Mouse (Mus musculus): Measurements from ENCODE around the gene Gm20403. TPM values are rescaled to one million over a fixed set of nuclear protein-coding genes. Genes with fewer than 3 reads are reported as not detected.
A peak's percentile ranks its signal among the peaks of the same experiment; 100 is the strongest.

Gene Gm20403
- polyA plus RNA-seq (2015; fragmentation: Nextera tagmentation; extraction: Ambion mirVana) = not detected in 2 replicates

DNA sequence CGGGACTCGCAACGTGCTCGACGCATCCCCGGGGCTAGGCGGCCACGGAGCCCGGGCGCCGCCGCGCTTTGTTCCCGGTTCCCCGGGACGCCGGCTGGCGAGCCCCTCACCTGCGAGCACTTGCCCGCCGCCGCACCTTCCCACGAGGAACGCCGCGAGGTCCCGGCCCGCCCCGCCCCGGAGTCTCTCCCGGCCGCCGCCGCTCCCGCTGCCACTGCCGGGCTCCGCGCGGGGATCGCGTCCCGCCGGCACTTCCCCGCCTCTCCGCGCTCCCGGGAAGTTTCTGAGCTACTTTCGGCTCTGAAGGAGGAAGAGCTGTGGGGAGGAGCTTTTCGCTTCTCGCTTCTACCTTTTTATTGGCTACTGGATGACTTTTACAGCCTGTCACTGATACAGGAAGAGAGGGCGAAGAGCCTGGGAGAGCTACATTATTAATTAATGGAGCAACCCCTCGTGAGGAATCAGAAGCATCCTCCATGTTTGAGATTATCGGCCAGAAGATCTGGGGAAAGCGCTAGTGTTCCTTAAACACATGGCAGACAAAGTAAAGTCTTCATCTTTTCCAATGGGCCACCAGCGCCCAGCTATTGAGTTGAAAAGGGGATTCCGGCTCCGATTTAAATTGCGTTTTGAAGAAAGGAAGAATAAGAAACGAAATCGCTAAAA, at the start of gene Gm20403:
TSS of gene Gm20403 (minus strand) at position 478 of the 666 bp plus-strand sequence.
- peak; percentile 80 for ATAC-seq (ENCODE audit: low read depth)
- WGBS (ENCODE audit: insufficient replicate concordance) = under 1% methylated on average over 54 of the region's 60 CpGs

DNA sequence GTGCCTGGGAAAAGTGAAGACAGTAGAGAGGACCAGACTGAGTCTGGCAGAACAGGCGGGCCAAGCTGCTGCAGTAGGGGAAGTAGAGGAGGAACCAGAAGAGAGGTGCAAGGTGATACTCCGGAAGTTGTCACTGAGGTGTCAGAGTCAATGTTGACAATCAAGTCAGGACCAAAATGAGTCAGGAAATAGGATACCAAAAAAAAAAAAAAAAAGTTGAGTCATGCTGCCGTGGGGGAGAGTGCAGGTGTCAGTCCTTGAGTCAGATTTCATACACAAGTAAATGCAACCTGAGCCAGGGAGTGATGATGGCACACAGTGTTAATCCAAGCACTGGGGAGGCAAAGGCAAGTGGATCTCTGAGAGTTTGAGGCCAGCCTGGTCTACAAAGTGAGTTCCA, 40.8 kb upstream of the Gm20403 start:
- no peaks in the 10 kb centered on the region for H3K36me3 ChIP-seq
- 0 out of 2 replicates have a peak, but pooled peaks cover 2% of the 10 kb centered on the region for H3K4me1 ChIP-seq (replicated peaks)
- 17% methylated on average over 3 of the region's 3 CpGs for WGBS (ENCODE audit: insufficient replicate concordance)
- no peak overlapping the region for H3K9ac ChIP-seq
- ATAC-seq (ENCODE audit: low read depth) (no peak), DNase-seq (no peak)
- no peaks in the 10 kb centered on the region for H3K27me3 ChIP-seq
- no peaks in the 10 kb centered on the region for H3K9me3 ChIP-seq (replicated peaks)
- no peak overlapping the region for H3K4me2 ChIP-seq
- no peak overlapping the region for H3K4me3 ChIP-seq (replicated peaks)
- H3K27ac ChIP-seq = no peak overlapping the region; the same call in 1 of the 2 replicates

More for the DNA sequence above, at the start of gene Gm20403:
- H3K27me3 ChIP-seq = no peaks in the 10 kb centered on the region
- H3K4me1 ChIP-seq (replicated peaks) = peaks cover 36% of the 10 kb centered on the region
- peaks cover 17% of the 10 kb centered on the region for H3K36me3 ChIP-seq
- H3K9me3 ChIP-seq (replicated peaks) = no peaks in the 10 kb centered on the region
- peak; percentile 73 for DNase-seq
- peak within 1 kb of the TSS; percentile 97 for H3K27ac ChIP-seq
- peak within 1 kb of the TSS; percentile 93 for H3K4me3 ChIP-seq (replicated peaks)
- peak within 1 kb of the TSS; percentile 96 for H3K9ac ChIP-seq
- H3K4me2 ChIP-seq = peak within 1 kb of the TSS; percentile 96

DNA sequence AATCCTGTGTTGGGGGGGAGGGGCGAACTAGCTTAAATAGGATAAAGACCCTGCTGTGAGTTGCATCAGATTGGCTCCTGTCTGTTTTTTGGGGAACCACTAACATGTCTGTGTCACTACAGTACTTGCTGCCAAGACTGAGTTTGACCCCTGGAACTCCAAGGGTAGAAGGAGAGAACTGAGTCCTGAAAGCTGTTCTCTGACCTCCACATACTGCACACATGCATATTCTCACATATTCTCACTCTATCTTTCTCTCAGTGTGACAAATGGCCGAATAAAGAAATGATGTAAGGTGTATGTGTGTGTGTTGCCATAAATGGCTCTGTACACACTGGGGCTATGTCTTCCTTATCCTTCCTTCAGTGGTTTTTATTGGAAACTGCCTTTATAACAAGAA, 37.0 kb upstream of the Gm20403 start:
- Histone ChIP-seq H3K4me1 (replicated peaks) (no peaks in the 10 kb centered on the region), H3K27me3 (no peaks in the 10 kb centered on the region), H3K4me2 (no peak overlapping the region), H3K4me3 (replicated peaks) (no peak overlapping the region), H3K9me3 (replicated peaks) (no peaks in the 10 kb centered on the region), H3K9ac (no peak overlapping the region), H3K27ac (no peak overlapping the region), H3K36me3 (no peaks in the 10 kb centered on the region)
- WGBS (ENCODE audit: insufficient replicate concordance) = 67% methylated on average over 2 of the region's 2 CpGs
- ATAC-seq (ENCODE audit: low read depth) (no peak), DNase-seq (no peak)

DNA sequence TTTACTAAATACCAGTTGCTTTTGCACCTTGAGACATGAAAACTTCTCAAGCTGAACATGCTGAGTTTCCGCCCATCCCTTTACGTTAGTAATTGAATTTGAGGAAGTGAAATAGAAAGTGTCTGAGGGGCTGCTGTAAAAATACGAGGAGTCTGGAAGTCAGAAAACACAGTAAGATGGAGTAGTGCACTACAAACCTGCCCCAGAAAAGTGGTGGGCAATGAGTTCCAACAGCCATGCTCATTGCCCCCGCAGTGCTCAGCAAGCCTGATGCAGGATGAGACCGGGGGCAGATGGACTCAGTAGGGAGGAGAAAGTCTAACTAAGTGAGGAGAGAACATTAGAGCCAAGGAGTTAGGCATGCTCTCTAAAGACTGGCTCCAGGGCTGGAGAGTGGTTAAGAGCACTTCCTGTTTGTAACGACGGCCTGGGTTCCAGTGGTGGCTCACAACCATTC, 33.1 kb upstream of the Gm20403 start:
- 51% methylated on average over 7 of the region's 7 CpGs for WGBS (ENCODE audit: insufficient replicate concordance)
- ATAC-seq (ENCODE audit: low read depth) = no peak
- Histone ChIP-seq H3K36me3 (no peaks in the 10 kb centered on the region), H3K4me1 (replicated peaks) (peaks cover 4% of the 10 kb centered on the region; the same call in 1 of the 2 replicates), H3K4me3 (replicated peaks) (no peak overlapping the region), H3K27ac (no peak overlapping the region), H3K9ac (no peak overlapping the region), H3K4me2 (no peak overlapping the region), H3K27me3 (no peaks in the 10 kb centered on the region), H3K9me3 (replicated peaks) (no peaks in the 10 kb centered on the region)
- DNase-seq = no peak

DNA sequence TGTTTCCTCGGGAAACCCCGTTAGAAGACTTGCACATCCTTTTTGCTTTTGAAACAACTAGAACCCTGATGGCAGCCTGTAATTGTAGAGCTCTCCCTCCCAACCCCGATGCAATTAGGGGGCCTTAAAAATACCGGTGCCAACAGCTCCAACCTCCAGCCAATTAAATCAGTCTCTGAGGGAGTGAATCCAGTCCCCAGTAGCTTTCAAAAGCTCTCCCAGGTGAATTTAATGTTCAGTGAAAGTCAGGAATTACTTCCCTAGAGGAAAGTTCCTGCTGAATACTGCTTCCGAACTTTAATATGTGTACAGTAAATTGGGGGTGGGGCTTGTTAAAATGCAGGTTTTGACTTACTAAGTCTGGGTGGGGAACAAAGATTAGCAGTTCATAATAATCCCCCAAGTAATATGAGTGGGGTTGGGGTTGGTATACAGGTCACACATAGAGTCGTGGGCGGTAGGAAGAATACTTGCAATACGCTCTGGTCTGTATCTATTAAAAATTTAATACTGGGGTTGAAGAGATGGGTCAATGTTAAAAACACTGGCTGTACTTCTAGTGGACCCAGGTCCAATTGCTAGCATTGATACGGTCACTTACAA, 30.9 kb upstream of the Gm20403 start:
- WGBS (ENCODE audit: insufficient replicate concordance) = 67% methylated on average over 9 of the region's 9 CpGs
- H3K27me3 ChIP-seq = no peaks in the 10 kb centered on the region

DNA sequence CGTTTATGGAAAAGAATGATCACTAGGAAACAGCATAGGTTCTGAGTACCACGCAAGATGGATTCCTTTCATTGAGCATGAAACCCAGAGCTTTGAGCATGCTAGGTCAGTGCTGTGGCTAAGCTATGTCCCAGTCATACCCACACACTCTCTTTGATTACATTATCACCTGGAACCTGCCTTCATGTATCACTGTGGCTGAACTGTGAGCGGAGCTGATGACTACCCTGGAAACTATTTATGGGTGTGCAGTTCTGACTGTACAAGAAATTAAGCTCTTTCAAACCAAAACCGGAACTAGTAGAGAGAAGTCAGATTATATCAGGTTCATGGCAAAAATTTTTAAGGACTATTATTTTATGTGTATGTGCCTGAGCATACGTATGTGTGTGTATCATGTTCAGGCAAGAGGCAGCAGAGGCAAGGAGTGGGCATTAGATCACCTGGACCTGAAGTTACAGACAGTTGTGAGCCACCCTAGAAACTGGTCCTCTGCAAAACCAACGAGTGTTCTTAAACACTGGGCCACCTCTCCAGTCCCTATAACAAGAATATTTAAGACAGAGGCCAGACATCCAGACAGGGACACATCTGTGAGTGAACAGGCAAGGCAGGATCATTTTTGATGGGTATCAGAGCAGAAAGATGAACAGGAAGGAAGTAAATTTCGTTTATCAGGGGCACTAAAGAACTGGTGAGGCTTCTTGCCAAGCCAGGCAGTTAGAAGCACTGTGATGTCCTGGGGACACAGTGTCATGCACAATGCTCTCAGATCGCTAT, 30.2 kb upstream of the Gm20403 start:
- H3K27me3 ChIP-seq = no peaks in the 10 kb centered on the region
- 57% methylated on average over 8 of the region's 8 CpGs for WGBS (ENCODE audit: insufficient replicate concordance)
- no peaks in the 10 kb centered on the region for H3K36me3 ChIP-seq
- H3K9ac ChIP-seq = no peak overlapping the region
- H3K4me2 ChIP-seq = no peak overlapping the region
- DNase-seq = no peak
- no peaks in the 10 kb centered on the region for H3K9me3 ChIP-seq (replicated peaks)
- H3K4me3 ChIP-seq (replicated peaks) = no peak overlapping the region
- H3K4me1 ChIP-seq (replicated peaks) = peaks cover 4% of the 10 kb centered on the region; the same call in 1 of the 2 replicates
- no peak overlapping the region for H3K27ac ChIP-seq
- no peak for ATAC-seq (ENCODE audit: low read depth)

More for the DNA sequence above, 30.9 kb upstream of the Gm20403 start:
- Histone ChIP-seq H3K27ac (no peak overlapping the region), H3K4me2 (no peak overlapping the region), H3K9ac (no peak overlapping the region), H3K36me3 (no peaks in the 10 kb centered on the region), H3K9me3 (replicated peaks) (no peaks in the 10 kb centered on the region), H3K4me1 (replicated peaks) (peaks cover 4% of the 10 kb centered on the region; the same call in 1 of the 2 replicates), H3K4me3 (replicated peaks) (no peak overlapping the region)
- DNase-seq (no peak), ATAC-seq (ENCODE audit: low read depth) (no peak)

DNA sequence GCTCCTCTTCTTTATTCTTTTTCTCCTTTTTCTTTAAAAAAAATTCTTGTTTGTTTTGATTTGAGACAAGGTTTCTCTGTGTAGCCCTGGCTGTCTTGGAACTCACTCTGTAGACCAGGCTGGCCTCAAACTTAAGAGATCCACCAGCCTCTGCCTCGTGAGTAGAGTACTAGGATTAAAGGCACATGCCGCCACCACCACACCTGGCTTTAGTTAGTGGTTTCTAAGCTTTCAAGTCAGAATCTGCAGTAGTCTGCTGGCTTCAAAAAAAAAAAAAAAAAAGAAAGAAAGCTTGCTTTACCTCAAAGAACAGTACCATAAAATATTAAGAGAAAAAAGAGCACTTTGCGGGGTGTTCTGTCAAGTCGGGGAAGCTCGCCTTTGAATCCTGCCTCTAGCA, 29.1 kb upstream of the Gm20403 start:
- Histone ChIP-seq H3K36me3 (no peaks in the 10 kb centered on the region), H3K9ac (no peak overlapping the region), H3K4me2 (no peak overlapping the region), H3K9me3 (replicated peaks) (no peaks in the 10 kb centered on the region), H3K4me1 (replicated peaks) (peaks cover 4% of the 10 kb centered on the region; the same call in 1 of the 2 replicates), H3K27ac (no peak overlapping the region), H3K4me3 (replicated peaks) (no peak overlapping the region), H3K27me3 (no peaks in the 10 kb centered on the region)
- DNase-seq (no peak), ATAC-seq (ENCODE audit: low read depth) (no peak)
- WGBS (ENCODE audit: insufficient replicate concordance) = 78% methylated on average over 5 of the region's 5 CpGs

DNA sequence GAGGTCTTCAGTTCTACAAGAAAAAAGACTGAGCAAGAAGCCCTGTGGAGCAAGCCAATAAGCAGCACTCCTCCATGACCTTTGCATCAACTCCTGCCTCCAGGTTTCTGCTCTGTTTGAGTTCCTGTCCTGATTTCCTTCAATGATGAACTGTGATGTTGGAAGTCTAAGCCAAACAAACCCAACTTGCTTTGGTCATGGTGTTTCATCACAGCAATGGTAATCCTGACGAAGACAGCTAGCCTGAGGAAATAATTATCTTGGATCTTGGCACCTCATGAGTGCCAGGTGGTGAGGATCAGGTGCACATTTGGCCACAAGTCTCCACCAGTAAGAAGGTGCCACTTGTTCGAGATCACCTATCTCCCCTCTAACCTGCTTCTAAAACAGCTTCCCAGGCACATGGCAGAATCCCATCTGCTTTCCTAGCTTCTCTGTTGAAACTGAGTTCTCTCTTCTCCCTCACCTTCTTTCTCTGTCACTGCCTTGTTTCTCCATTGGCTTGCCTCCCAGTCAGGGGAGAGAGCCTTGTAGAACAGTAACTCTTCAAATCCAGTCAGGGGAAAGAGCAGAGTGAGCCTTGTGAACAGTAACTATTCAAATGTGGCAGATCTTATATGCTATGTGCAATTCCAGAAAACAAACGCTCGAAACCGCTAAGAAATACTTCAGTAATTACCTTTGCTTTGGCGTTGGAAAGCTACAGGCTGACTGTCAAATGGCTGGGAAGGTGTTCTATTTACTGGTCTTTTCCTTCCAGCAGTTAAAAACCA, 27.5 kb upstream of the Gm20403 start, which contains the start of gene Baz1a:
TSS of gene Baz1a (minus strand) at position 723 of the 773 bp plus-strand sequence.
- no peak within 1 kb of the TSS for H3K4me3 ChIP-seq (replicated peaks)
- no peaks in the 10 kb centered on the region for H3K9me3 ChIP-seq (replicated peaks)
- H3K36me3 ChIP-seq = no peaks in the 10 kb centered on the region
- DNase-seq (no peak), ATAC-seq (ENCODE audit: low read depth) (no peak)
- H3K9ac ChIP-seq = no peak within 1 kb of the TSS
- peaks cover 4% of the 10 kb centered on the region; the same call in 1 of the 2 replicates for H3K4me1 ChIP-seq (replicated peaks)
- H3K27ac ChIP-seq = no peak within 1 kb of the TSS
- H3K4me2 ChIP-seq = no peak within 1 kb of the TSS
- 74% methylated on average over 6 of the region's 6 CpGs for WGBS (ENCODE audit: insufficient replicate concordance)
- H3K27me3 ChIP-seq = no peaks in the 10 kb centered on the region

DNA sequence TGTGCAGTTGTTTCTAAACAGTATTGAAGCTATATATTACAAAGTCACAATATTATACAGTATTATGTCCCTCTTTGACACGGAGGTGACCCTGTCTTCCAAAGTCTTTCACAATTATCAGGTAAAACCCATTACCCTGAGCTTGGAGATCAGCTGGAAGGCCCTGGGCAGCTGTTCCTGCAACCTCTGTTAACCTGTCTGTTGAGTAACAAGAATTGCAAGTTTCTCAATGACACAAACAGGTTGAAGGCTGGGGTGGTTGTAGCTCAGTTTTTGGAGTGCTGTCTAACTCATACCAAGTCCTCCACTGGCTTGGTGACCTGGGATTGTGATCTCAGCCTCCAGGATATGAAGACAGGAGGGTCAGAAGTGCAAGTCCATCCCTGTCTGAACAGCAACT, 26.7 kb upstream of the Gm20403 start:
- Histone ChIP-seq H3K4me1 (replicated peaks) (peaks cover 4% of the 10 kb centered on the region; the same call in 1 of the 2 replicates), H3K36me3 (no peaks in the 10 kb centered on the region), H3K27ac (no peak overlapping the region), H3K4me2 (no peak overlapping the region), H3K9me3 (replicated peaks) (no peaks in the 10 kb centered on the region), H3K4me3 (replicated peaks) (no peak overlapping the region), H3K9ac (no peak overlapping the region), H3K27me3 (no peaks in the 10 kb centered on the region)
- DNase-seq (no peak), ATAC-seq (ENCODE audit: low read depth) (no peak)
- 49% methylated on average over 1 of the region's 1 CpGs for WGBS (ENCODE audit: insufficient replicate concordance)

DNA sequence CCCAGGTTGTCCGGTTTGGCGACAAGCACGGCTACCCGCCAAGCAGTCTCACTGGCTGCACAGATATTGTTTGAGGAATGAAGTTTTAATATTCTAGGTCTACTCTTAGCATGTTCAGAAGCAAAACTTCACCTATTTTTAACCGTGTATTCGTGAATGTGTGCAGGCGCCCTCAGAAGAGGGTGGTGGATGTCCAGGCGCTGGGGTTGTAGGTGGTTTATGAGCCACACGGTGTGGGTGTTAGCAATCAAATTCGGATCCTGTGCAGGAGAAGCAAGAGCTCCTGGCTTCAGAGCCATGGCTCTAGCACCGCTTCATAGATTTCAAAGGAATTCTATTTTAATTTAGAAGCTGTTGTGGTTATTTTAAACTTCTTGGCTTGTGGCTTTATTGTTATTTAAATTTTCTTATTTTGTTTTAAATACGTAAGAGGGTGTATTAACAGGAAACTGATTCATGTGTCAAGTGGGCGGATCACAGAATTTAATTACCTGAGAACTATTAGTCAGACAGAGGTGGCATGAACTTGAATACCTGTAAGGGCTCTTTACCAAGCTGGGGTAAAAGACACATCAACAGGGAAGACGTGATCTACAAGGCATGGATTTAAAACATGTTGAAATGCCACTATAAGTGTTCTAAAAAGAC, 21.2 kb upstream of the Gm20403 start:
- 75% methylated on average over 14 of the region's 14 CpGs for WGBS (ENCODE audit: insufficient replicate concordance)
- no peaks in the 10 kb centered on the region for H3K4me1 ChIP-seq (replicated peaks)

More for the DNA sequence above, 21.2 kb upstream of the Gm20403 start:
- DNase-seq (no peak), ATAC-seq (ENCODE audit: low read depth) (no peak)
- H3K27me3 ChIP-seq = no peaks in the 10 kb centered on the region
- no peak overlapping the region for H3K9ac ChIP-seq
- H3K36me3 ChIP-seq = no peaks in the 10 kb centered on the region
- H3K4me3 ChIP-seq (replicated peaks) = no peak overlapping the region
- H3K9me3 ChIP-seq (replicated peaks) = no peaks in the 10 kb centered on the region
- H3K27ac ChIP-seq = no peak overlapping the region
- no peak overlapping the region for H3K4me2 ChIP-seq

Measured in liver, embryonic 13.5 days (tissue).